Mouse (Mus musculus) telencephalon, adult 2 months (tissue): Measurements from ENCODE around the gene Kctd6.
"Not testable (repeated sequence)": the region's sequence is repeated elsewhere in the genome, so short reads cannot be mapped to it uniquely, and the experiment has no call there.

ENCODE experiments used
- DNase-seq: peaks from one replicate; pipeline ENCODE4 v3.0.0-alpha.2; 2011; ENCODE audit warnings: low read depth, low spot score

Kctd6 gene

DNA sequence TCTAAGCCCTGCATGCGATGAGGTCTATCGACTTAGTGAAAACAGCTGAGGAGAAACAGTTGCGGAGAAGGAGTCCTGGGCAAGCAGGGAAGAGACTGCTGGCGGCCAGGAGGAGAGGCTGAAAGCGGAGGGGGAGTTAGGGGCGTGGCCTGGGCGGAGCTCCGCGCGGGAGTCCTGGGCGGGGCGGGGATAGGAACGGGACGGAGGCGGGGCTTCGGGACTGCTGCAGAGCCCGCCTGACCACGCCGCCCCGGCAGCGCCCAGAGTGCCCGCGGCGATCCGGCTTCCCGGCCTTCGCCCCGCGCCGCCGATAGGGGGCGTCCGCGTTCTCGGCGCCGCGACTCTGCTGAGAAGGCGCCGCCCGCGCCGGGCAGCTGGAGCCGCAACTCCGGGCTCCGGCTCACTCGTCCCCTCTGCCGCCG lies at the start of gene Kctd6:
TSS of gene Kctd6 (plus strand) at position 338 of the 422 bp plus-strand sequence.
- DNase-seq: peak; percentile 93

GRCm38 (mm10) chr14:8164463-8164862 lies 49.5 kb upstream of the Kctd6 start:
- DNase-seq: no peak

DNA sequence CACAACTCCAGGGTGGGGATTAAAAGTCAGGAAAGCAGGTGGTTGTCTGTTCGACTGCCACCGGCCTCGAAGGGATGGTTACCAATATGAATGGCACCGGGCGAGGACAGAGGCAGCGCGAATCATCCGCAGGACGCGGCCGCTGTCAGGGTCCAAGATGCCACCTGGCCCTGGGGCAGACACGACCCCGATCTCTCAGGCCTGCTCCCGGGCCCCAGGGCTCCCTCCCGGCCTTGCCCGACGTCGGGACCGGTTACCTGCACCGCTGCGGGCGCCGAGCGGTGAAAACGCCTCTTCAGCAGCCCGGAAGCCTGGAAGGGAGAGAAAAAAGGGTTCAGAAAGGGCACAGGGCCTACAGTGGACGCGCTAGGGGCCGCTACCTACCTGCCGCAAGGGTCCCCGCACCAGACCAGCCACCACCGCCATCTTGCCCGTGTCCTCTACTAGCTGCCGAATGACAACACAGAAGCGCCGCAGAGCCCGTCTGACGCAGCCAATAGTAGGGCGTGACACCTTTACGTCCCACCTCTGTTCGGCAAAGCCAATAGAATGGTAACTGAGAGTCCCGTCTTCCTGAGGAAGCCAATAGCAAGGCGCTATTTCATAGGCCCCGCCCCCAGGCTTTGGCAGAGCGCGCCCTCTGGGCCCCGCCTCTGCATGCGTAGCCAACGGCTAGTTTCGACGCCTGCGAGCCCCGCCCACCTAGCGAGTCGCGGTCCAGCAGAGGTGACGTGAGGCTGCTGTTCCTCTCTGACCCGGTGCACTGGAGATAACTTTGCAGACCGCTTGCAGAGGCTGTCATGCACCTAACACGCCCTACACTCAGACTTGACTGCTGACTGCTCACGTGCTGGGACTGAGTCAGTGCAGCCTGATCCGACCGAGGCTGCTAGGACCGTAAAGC lies 41.2 kb upstream of the Kctd6 start, which contains the start of gene Pdhb:
TSS of gene Pdhb (minus strand) at position 519 of the 904 bp plus-strand sequence.
- DNase-seq: peak; percentile 99

DNA sequence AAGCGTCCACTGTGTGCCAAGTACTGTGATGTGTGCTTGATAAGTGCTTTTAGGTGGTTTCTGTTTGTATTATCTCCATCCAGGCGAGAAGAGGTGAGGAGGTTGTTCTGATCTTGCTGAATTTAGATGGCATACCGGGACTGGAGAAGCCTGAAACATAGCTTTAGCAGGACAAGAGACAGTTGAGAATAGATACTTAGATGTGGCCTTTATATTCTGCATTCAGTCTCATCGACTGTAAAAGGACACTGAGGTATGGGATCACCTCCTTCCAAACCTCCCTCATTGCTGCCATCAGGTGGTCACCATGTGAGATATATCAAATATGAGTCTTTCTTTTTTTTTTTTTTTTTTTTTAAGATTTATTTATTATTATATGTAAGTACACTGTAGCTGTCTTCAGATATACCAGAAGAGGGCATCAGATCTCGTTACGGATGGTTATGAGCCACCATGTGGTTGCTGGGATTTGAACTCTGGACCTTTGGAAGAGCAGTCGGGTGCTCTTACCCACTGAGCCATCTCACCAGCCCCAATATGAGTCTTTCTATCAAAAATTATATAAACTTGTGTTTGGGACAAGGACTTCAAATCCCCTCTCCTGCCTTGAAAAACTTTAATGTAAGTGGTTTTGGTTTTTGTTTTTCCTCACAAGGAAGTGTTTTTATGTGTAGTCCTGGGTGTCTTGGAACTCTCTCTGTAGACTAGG lies 40.2 kb upstream of the Kctd6 start:
- DNase-seq: not testable (repeated sequence)

DNA sequence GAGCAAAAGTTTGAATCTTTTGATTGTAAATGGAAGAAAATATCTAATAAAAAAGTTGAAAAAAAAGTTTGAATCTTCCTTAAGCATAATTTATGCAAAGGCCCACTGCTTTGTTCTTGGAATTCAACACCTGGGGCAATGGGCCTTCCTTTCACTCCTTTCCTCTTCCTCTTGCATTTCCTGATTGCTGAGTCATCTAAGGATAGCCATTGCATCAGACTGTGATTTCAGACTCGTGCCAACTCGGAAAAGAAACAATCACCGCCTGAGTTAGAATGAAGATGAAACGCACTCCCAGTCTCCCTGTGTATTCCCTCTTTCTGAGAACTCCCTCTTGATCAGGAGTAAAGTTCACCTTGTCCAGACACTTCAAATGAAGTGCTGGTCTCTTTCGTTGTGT lies 39.3 kb upstream of the Kctd6 start:
- no peak for DNase-seq

DNA sequence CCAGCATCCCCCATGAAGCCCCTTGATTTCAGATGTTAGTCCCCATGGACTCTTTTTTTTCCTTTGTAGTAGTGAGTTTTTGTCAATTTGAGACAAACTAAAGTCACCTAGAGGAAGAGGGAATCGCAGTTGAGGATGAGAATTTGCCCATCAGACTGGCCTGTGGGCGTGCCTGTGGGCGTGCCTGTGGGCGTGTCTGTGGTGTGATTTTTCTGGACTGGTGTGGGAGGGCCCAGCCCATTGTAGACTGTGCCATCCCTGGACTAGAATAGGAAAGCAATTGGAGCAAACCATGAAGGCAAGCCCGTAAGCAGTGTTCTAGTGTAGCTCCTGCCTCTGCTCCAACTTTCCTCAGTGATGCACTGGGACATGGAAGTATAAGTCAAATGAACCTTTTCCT lies 37.7 kb upstream of the Kctd6 start:
- no peak for DNase-seq

GRCm38 (mm10) chr14:8180371-8181035 lies 33.4 kb upstream of the Kctd6 start:
- no peak for DNase-seq

- DNase-seq: no peak
These were observed 30.6 kb upstream of the Kctd6 start for GRCm38 (mm10) chr14:8183330-8183729.

DNA sequence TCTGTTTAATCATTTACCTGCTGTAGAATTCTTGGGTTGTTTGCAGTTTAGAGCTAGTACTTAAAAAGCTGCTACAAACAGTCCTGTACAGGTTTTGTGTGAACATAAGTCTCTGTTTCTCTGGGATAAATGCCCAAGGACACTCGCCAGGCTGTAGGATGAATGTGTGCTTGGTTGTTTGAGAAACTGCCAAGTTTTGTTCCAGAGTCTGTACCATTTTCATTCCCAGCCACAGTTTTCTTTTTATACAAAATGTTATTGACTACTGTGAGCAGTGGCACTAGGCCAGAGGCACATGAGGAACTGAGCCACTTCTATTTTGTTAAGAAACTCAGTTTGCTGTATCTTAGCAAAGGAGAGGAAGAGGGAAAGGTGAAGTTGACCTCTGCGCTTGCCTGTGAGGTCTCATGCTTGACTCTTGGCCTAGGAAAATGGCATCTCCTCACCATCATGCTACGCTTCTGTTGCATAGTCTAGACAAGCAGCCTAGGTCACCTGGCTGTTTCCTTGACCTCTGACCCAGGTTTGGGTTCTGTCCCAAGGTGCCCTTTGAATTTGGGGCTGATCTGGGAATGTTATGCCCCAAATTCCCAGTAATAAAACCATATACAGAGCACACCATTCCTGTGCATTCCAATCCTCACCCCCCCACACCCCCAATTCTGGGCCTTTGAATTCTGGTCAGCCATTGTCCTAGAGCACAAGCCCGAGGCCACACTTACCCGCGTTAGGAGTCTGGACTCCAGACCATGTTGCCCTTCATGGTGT lies 27.5 kb upstream of the Kctd6 start:
- DNase-seq: peak; percentile 96

DNA sequence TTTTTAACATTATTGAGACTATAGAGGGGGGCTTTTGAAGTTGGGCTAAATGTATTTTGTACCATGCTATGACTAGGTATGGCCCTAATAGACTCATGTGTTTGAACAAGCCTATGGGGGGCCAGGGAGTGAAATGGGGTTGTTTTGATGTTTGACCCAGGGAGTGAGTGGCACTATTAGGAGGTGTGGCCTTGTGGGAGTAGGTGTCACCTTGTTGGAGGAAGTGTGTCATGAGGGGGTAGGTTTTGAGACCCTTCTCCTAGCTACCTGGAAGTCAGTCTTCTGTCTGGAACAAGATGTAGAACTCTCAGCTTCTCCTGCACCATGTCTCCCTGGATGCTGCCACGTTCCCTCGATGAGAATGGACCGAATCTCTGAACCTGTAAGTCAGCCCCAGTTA lies 23.4 kb upstream of the Kctd6 start:
- no peak for DNase-seq

- DNase-seq: no peak
These were observed 22.5 kb upstream of the Kctd6 start for GRCm38 (mm10) chr14:8191331-8191965.

DNA sequence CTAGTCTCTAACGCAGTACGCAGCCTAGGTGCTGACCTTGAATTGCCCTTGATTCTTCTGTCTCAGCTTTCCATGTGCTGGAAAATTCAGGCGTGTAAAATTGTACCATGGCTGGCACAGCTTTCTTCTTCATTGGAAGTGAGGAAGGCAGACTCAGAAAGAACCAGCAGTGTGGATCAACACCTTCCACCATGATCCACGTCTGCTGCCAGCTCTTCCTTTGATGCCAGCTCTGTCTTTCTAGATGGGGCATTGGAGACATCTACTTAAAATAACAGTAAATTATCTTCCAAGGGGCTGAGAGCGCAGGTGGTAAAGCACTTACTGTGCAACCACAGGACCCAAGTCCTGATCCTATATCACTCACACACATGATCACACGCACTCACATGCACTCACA lies 21.2 kb upstream of the Kctd6 start:
- DNase-seq: no peak

DNA sequence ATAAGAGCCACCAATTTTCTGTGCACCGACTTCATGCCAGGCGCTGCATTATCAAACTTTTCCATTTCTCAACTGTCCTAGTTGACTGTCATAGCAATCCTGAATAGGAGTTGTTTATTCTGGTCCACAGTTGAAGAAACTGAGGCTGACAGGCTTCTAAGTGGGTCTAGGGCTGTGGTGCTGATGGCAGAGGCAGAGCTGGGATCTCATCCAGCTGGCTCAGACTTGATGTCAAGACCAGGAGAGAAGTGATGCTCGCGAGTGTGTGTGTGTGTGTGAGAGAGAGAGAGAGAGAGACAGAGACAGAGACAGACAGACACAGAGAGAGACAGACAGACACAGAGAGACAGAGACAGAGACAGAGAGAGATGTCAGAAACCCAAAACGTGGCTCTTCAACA lies 13.2 kb upstream of the Kctd6 start:
- no peak for DNase-seq

- no peak for DNase-seq
These were observed 12.2 kb upstream of the Kctd6 start for GRCm38 (mm10) chr14:8201715-8202114.

GRCm38 (mm10) chr14:8206179-8206910 lies 7.6 kb upstream of the Kctd6 start:
- no peak for DNase-seq

GRCm38 (mm10) chr14:8207105-8207504 lies 6.8 kb upstream of the Kctd6 start:
- DNase-seq: no peak

- DNase-seq: no peak
These were observed 6.4 kb upstream of the Kctd6 start for GRCm38 (mm10) chr14:8207543-8207942.

GRCm38 (mm10) chr14:8208876-8209275 lies 5.1 kb upstream of the Kctd6 start:
- peak; percentile 91 for DNase-seq

DNA sequence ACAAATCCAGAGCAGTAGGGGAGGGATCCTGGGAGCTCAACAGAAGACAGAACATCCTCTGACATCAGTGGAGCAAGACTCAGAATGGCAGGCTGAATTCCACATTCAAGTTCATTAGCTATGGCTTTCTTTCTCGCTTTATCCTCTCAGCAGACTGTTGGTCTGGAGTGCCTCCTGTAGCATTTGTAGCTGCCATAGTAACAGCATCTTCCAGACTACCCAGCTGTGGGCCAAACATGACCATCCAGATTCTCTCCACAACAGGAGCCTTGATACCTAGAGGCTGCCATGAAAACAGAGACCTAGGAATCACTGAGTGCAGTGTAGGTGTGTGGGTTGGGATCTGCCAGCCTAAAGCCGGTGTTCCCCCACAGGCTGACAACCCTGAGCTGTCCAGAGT lies 4.0 kb upstream of the Kctd6 start:
- DNase-seq: no peak

DNA sequence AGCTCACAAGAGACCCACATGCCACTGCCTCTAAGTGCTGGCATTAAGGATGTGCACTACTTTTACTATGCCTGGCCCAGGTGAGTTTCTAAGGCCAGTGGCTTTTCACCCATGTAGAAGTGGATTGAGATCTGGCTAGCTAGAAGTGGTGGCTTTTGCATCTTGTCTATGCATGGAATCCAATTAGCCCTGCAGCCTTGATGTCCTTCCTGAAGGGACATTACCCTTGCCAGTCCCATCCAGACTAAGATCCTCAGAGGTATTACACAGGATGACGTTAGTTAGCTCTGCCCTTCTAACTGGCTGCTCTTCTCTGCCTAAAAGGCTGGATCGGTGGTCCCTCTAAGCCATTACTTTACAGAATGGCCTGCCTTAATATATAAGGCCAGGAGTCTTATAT lies 944 bp upstream of the Kctd6 start:
- no peak for DNase-seq
